Mouse (Mus musculus) forebrain, embryonic 16.5 days (tissue): ENCODE data around the gene Iqgap3. TPM values are rescaled to one million over a fixed set of nuclear protein-coding genes. Genes with fewer than 3 reads are reported as not detected.

Source experiments
- ATAC-seq: fragments of 200-750 bp; cut with Nextera tagmentation; 2 replicates; pipeline ENCODE4 v1.8.0; 2017; ENCODE audit warnings: mild to moderate bottlenecking, moderate library complexity
- H3K27ac ChIP-seq: fragments of 300-500 bp; sonication (generic); 2 replicates; pipeline ENCODE4 v1.5.1; 2014; ENCODE audit warnings: low read length, control low read depth
- H3K27me3 ChIP-seq: fragments of 300-500 bp; sonication (generic); replicated peaks from 2 replicates; pipeline ENCODE4 v1.6.1; 2014; ENCODE audit warnings: low read length; ENCODE audit not compliant: control insufficient read depth, insufficient read depth
- H3K36me3 ChIP-seq: fragments of 300-500 bp; sonication (generic); 2 replicates; pipeline ENCODE4 v1.6.1; 2014; ENCODE audit not compliant: control insufficient read depth, insufficient read depth
- H3K4me1 ChIP-seq: fragments of 300-500 bp; sonication (generic); replicated peaks from 2 replicates; pipeline ENCODE4 v1.6.1; 2014; ENCODE audit warnings: low read length; ENCODE audit not compliant: control insufficient read depth, insufficient read depth
- H3K4me2 ChIP-seq: fragments of 300-500 bp; sonication (generic); 2 replicates; pipeline ENCODE4 v1.6.1; 2014; ENCODE audit warnings: mild to moderate bottlenecking, low read length, control low read depth
- H3K4me3 ChIP-seq: fragments of 300-500 bp; sonication (generic); replicated peaks from 2 replicates; pipeline ENCODE4 v1.5.1; 2014; ENCODE audit warnings: mild to moderate bottlenecking, low read length, control low read depth
- H3K9ac ChIP-seq: fragments of 300-500 bp; sonication (generic); replicated peaks from 2 replicates; pipeline ENCODE4 v1.6.1; 2014; ENCODE audit warnings: low read depth, low read length, control low read depth
- H3K9me3 ChIP-seq: fragments of 300-500 bp; sonication (generic); 2 replicates; pipeline ENCODE4 v1.6.1; 2016; ENCODE audit warnings: low read length; ENCODE audit not compliant: control insufficient read depth
- WGBS: fragments of 180-500 bp; shearing (Covaris S2); extraction: QIAGEN DNeasy Blood & Tissue Kit; methylation state at CpG from one replicate; pipeline ENCODE4 v1.1.7; 2014; 5-methylcytosine and 5-hydroxymethylcytosine counted together
- polyA plus RNA-seq: library from polyadenylated mRNA; unstranded; fragments of >200 nt; fragmentation: Nextera tagmentation; extraction: Ambion mirVana; gene quantifications from 2 replicates; pipeline ENCODE4 v1.2.1, GENCODE M21; 2015

Gene Iqgap3
- polyA plus RNA-seq, 1 experiment from 2014 or later = 7.5 TPM

DNA sequence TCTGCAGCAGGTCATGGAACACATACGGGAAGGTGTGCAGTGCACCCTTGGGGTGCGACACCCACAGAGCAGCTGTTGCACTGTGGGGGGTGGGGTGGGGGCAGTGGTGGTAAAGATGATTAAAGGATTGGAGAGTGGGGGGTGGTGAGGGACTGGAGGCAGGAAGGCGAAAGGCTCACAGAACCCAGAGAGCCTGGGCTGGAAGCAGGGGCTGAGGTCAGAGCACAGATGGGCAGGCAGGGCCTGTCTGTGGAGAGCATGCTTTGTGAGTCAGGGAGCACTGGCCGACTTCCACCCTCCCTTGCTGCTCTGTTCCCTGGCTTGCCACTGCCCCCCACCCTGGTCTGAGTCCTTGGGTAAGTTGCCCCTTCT lies 63.6 kb downstream of the Iqgap3 start:
- H3K4me3 ChIP-seq = no peak overlapping the region
- no peak overlapping the region for H3K27ac ChIP-seq
- H3K4me2 ChIP-seq = peak overlapping the region; percentile 17; the same call in 1 of the 2 replicates
- H3K4me1 ChIP-seq = peaks cover 72% of the 10 kb centered on the region
- H3K36me3 ChIP-seq = no peaks in the 10 kb centered on the region
- H3K27me3 ChIP-seq = no peaks in the 10 kb centered on the region
- ATAC-seq = no peak
- H3K9ac ChIP-seq = peak overlapping the region; percentile 31; the same call in 1 of the 2 replicates
- H3K9me3 ChIP-seq = no peaks in the 10 kb centered on the region
- WGBS = 36% methylated on average over 4 of the region's 4 CpGs

DNA sequence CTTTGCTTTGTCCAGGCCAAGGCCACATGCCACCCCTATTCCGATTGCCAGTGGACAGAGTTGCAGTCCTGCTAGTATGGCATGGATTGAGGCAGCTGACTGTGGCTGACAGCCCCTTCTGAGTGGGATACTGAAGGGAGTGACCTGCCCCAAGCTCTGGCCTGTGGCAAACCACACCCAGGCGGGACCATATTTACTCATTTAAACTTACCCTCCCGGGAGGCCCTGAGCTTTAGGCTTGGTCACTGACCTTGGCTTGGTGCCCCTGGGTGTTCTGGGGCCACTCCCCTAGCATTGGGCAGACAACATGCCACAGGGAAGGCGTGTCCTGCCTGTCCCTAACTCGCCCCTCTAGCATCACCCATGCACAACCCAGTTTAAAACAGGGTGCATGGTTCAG lies 64.2 kb downstream of the Iqgap3 start:
- no peaks in the 10 kb centered on the region for H3K27me3 ChIP-seq
- no peak overlapping the region for H3K27ac ChIP-seq
- WGBS = 76% methylated on average over 5 of the region's 5 CpGs
- peaks cover 78% of the 10 kb centered on the region for H3K4me1 ChIP-seq
- H3K9me3 ChIP-seq = no peaks in the 10 kb centered on the region
- H3K4me3 ChIP-seq = no peak overlapping the region
- no peak overlapping the region for H3K4me2 ChIP-seq
- ATAC-seq = no peak
- H3K36me3 ChIP-seq = no peaks in the 10 kb centered on the region
- H3K9ac ChIP-seq = no peak overlapping the region

DNA sequence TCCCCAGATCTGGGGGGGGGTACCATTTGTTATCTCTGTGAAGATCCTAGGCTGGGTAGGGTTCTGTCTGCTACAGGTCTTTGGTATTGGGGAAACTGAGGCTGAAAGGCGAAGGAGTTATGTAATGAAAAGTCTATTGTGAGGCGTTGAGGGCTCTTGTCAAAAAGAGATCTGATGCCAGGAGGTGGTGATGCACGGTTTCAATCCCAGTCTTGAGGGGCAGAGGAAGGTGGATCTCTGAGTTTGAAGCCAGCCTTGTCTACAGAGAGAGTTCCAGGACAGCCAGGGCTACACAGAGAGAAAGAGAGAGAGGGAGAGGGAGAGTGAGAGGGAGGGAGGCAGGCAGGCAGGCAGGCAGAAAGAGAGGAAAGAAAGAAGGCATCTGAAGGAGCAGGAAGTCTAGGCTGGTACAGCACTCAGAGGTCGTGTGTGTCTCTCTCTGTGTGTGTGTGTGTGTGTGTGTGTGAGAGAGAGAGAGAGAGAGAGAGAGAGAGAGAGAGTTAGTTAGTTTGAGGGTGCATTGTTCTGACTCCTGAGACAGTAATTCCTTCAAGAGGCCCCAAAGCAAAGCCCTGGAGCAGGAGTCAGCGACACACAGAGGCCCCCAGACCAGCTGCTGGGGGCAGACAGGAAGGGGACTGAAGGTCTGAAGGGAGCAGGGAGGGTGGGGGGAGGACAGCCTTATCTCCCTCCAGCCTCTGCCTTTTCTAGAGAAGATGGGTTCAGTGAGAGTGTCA lies 64.8 kb downstream of the Iqgap3 start:
- Histone ChIP-seq H3K4me1 (peaks cover 81% of the 10 kb centered on the region), H3K27me3 (no peaks in the 10 kb centered on the region), H3K27ac (no peak overlapping the region), H3K9ac (no peak overlapping the region), H3K9me3 (no peaks in the 10 kb centered on the region), H3K36me3 (no peaks in the 10 kb centered on the region), H3K4me3 (no peak overlapping the region), H3K4me2 (no peak overlapping the region)
- no peak for ATAC-seq
- 41% methylated on average over 5 of the region's 5 CpGs for WGBS

DNA sequence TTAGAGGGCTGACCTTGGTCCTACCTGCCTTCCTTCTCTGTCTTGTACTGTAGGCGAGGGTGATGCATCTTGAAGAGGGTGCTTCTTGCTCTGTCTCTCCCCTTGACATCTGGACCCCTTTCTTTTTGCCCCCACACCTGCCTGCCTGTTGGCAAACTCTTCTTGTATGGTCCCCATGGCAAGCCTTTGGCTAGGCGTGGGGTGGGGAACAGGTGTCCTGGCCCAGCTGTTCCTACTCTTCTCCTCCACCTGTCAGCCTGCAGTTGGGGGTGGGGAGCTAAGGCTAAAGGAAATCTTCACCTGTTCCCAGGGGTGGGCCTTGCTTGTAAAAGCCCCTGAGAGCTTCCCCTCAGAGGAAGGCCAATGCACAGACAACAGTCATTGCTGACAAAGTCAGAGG lies 65.7 kb downstream of the Iqgap3 start:
- Histone ChIP-seq H3K9ac (no peak overlapping the region), H3K36me3 (no peaks in the 10 kb centered on the region), H3K27me3 (no peaks in the 10 kb centered on the region), H3K27ac (no peak overlapping the region), H3K4me2 (no peak overlapping the region), H3K4me3 (no peak overlapping the region), H3K9me3 (no peaks in the 10 kb centered on the region), H3K4me1 (peaks cover 88% of the 10 kb centered on the region)
- ATAC-seq = no peak
- 68% methylated on average over 2 of the region's 2 CpGs for WGBS

DNA sequence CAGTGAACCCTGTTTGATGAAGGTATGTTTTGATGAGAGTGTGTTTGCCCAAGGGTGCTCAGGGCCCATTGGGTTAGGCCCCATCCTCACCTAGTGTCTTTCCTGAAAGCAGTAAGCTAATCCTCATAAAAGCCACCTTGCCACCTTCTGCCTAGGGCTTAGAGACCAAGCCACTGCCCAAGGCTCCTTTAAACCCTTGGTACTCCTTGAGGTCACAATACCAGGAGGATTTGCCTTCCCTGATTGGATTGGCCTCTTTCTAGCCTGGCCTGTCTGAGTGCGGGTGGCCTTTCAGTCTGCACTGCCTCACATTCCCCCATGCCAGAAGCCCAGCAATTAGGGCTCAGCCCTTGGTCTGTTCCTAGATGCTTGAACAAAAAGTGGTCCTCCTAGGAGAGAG lies 66.1 kb downstream of the Iqgap3 start:
- no peak for ATAC-seq
- WGBS = 70% methylated on average over 1 of the region's 1 CpGs
- H3K4me1 ChIP-seq = peaks cover 92% of the 10 kb centered on the region
- H3K9ac ChIP-seq = no peak overlapping the region
- no peaks in the 10 kb centered on the region for H3K27me3 ChIP-seq
- no peaks in the 10 kb centered on the region for H3K9me3 ChIP-seq
- H3K4me3 ChIP-seq = no peak overlapping the region
- H3K27ac ChIP-seq = no peak overlapping the region
- no peak overlapping the region for H3K4me2 ChIP-seq
- no peaks in the 10 kb centered on the region for H3K36me3 ChIP-seq

DNA sequence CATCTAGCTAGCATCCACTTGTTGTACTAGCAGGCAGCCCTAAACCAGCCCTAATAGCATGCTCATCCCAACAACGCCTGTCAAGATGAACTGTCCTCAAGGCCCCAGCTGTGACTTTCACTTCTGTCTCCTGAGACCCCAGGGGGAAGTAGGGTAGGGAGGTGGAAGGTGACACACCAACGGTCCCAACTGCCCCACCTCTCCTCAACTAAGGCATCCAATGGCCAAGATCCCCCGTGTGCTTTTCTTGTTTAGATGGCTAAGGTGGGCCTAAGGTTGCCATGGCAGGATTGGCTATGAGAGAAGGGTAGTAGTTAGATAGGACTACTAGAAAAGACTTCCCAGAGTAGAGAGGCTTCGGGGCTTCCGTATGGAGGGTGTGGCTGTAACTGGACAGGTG lies 66.6 kb downstream of the Iqgap3 start:
- Histone ChIP-seq H3K36me3 (no peaks in the 10 kb centered on the region), H3K4me1 (peaks cover 94% of the 10 kb centered on the region), H3K9me3 (no peaks in the 10 kb centered on the region), H3K4me3 (no peak overlapping the region), H3K4me2 (no peak overlapping the region), H3K9ac (no peak overlapping the region), H3K27ac (no peak overlapping the region), H3K27me3 (no peaks in the 10 kb centered on the region)
- 94% methylated on average over 5 of the region's 5 CpGs for WGBS
- ATAC-seq = no peak

DNA sequence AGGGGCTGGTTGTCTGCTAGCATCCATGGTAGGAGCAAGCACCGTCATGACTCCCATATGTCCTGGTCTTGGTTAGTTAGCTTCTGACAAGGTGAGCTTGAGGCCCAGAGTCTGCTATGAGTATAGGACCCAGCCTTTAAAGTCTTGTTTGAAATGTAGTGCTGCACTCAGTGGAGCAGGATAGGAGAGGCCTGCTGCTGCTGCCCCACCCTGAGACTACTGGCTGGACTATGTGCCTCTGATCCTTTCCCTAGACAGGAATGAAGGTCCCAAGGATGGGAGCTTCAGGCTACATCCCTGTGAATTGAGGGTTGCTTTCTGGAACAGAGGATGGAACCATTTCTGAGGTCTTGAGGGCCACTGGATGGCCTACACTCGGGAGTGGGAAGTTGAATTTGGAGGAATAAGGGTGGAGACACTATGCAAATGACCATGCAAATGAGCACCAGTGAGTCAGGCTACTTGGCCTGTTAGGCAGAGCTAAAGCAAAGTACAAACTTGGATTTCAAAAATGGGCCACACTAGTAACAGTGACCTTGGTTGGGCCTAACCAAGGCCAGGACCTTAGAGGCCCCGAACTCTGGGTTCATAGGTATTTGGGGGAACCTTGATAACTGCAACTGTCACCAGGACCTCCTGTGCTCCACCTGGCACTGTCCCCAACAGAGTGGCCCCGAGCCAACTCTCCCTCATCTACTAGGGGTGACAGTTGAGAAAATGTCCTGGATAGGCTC lies 67.2 kb downstream of the Iqgap3 start:
- Histone ChIP-seq H3K27me3 (no peaks in the 10 kb centered on the region), H3K27ac (peak overlapping the region; percentile 88), H3K4me2 (no peak overlapping the region), H3K9me3 (no peaks in the 10 kb centered on the region), H3K4me1 (peaks cover 90% of the 10 kb centered on the region), H3K4me3 (no peak overlapping the region), H3K9ac (no peak overlapping the region), H3K36me3 (no peaks in the 10 kb centered on the region)
- no peak for ATAC-seq
- 51% methylated on average over 4 of the region's 4 CpGs for WGBS

DNA sequence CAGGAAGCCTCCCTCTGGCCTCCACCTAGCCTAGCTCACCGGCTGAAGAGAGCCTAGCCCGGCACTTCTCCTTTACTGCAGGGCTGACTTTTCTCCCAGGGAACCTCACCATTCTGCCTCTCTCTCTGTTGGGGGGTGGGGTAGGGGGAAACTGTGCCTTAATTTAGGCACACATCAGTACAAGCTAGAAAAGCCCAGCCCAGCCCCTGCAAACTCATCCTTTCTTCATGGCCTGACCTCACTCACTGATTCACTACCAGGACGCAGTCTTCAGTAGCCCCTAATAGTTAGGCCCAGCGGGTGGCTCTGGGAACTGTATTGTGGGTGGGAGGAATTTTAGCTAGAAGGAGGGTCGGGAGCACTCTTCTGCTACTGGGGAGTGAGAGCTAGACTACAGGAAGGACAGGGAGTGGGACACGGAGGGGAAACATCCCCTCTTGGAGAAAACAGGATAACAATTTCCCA lies 67.8 kb downstream of the Iqgap3 start:
- peak overlapping the region; percentile 39 for H3K9ac ChIP-seq
- no peaks in the 10 kb centered on the region for H3K36me3 ChIP-seq
- peak overlapping the region; percentile 27; the same call in 1 of the 2 replicates for H3K4me2 ChIP-seq
- H3K4me3 ChIP-seq = no peak overlapping the region
- ATAC-seq = no peak
- no peaks in the 10 kb centered on the region for H3K27me3 ChIP-seq
- H3K9me3 ChIP-seq = no peaks in the 10 kb centered on the region
- WGBS = 7% methylated on average over 6 of the region's 6 CpGs
- peak overlapping the region; percentile 88 for H3K27ac ChIP-seq
- H3K4me1 ChIP-seq = peaks cover 84% of the 10 kb centered on the region

DNA sequence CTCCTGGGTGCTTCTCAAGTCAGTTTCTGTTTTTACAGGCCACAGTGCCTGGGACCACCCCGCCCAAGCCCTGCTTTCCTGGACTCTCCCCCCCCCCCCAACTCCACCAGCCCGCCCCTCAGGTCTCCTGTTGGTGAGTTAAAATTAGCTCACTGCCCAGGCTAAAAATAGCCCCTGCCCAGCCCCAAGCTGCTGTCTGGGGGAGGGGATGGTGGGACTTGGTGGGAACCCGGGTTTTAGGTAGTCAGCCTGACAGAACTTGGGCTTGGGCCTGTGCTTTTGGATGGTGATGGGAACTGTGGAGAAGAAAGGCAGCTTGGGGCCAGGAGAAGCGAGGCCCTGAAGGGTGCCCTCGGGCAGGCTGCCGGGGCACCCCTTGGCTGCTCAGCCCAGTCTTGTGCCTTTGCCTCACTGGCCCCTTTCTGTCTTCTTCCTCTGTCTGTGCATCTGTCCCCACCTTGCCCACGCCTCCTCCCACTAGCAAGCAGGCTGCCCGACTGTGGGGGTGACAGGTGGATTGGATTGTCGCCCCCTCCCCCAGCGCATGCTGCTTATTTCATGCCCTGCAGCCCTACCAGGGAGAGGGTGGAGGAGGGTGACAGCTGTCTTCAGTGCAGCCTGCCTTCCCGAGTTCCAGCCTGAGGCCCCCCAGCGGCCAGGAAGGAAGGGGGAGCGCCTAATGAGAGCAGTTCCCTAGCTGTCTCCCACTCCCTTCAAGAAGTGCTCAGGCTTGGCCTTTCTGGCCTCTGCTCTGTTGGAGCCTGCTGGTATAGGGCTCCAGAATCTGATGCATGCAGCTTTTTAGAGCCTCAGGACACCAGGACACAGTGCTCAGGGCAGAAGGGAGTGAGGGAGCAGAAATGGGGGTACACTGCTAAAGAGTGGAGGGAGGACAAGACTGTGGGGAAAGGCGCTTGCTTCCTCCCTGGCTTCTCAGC lies 68.6 kb downstream of the Iqgap3 start:
- peak; percentile 62 for ATAC-seq
- Histone ChIP-seq H3K4me3 (no peak overlapping the region), H3K9me3 (no peaks in the 10 kb centered on the region), H3K27me3 (no peaks in the 10 kb centered on the region), H3K4me2 (peak overlapping the region; percentile 27), H3K9ac (peak overlapping the region; percentile 39), H3K27ac (peak overlapping the region; percentile 88), H3K36me3 (no peaks in the 10 kb centered on the region), H3K4me1 (peaks cover 76% of the 10 kb centered on the region)
- 13% methylated on average over 14 of the region's 14 CpGs for WGBS
